Mouse (Mus musculus): Measurements from ENCODE around the gene Orc5. TPM values are rescaled to one million over a fixed set of nuclear protein-coding genes. Genes with fewer than 3 reads are reported as not detected.

The Orc5 gene
- polyA plus RNA-seq, 1 experiment from 2014 or later: 33.7 TPM

GRCm38 (mm10) chr5:22559801-22560200, 9.6 kb upstream of the Orc5 start:
- 70% methylated on average over 2 of the region's 2 CpGs for WGBS

GRCm38 (mm10) chr5:22557491-22558113, 7.4 kb upstream of the Orc5 start:
- Histone ChIP-seq H3K27me3 (no peaks in the 10 kb centered on the region), H3K9ac (no peak overlapping the region), H3K4me2 (no peak overlapping the region), H3K9me3 (no peaks in the 10 kb centered on the region), H3K27ac (no peak overlapping the region), H3K4me1 (no peaks in the 10 kb centered on the region), H3K36me3 (peaks cover 7% of the 10 kb centered on the region), H3K4me3 (no peak overlapping the region)
- 90% methylated on average over 4 of the region's 4 CpGs for WGBS
- ATAC-seq (ENCODE audit: insufficient number of reproducible peaks, low FRiP score, low TSS enrichment, low read depth): no peak

More at GRCm38 (mm10) chr5:22559801-22560200, 9.6 kb upstream of the Orc5 start:
- Histone ChIP-seq H3K9ac (no peak overlapping the region), H3K27ac (no peak overlapping the region), H3K4me1 (no peaks in the 10 kb centered on the region), H3K36me3 (peaks cover 7% of the 10 kb centered on the region; the same call in 1 of the 2 replicates), H3K4me3 (no peak overlapping the region), H3K27me3 (no peaks in the 10 kb centered on the region), H3K4me2 (no peak overlapping the region), H3K9me3 (no peaks in the 10 kb centered on the region)
- ATAC-seq (ENCODE audit: insufficient number of reproducible peaks, low FRiP score, low TSS enrichment, low read depth): no peak

DNA sequence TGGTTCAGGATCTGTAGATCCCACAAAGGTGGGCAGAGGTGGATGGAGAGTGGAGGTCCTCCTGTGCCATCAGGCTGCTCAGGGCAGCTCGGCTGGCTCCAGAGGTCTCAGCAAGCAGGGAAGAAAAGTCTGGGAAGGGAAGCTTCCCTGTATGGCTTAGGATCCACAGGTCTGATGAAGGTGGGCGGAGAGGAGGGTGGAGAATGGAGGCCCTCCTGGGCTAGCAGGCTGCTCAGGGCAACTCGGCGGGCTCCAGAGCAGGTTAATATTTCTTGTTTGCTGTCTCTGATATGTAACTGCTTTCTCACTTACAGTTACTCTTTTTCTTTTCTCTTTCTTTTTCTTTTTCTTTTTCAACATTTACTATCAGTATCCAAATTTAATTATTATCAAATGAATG, 6.5 kb upstream of the Orc5 start:
- H3K4me1 ChIP-seq: no peaks in the 10 kb centered on the region
- no peak overlapping the region for H3K27ac ChIP-seq
- no peak overlapping the region for H3K4me3 ChIP-seq
- no peaks in the 10 kb centered on the region for H3K9me3 ChIP-seq
- no peak for ATAC-seq (ENCODE audit: insufficient number of reproducible peaks, low FRiP score, low TSS enrichment, low read depth)
- H3K36me3 ChIP-seq: peaks cover 4% of the 10 kb centered on the region; the same call in 1 of the 2 replicates
- H3K4me2 ChIP-seq: no peak overlapping the region
- no peaks in the 10 kb centered on the region for H3K27me3 ChIP-seq
- no peak overlapping the region for H3K9ac ChIP-seq
- 86% methylated on average over 4 of the region's 4 CpGs for WGBS

GRCm38 (mm10) chr5:22552233-22552765, 2.1 kb upstream of the Orc5 start:
- Histone ChIP-seq H3K4me1 (peaks cover 10% of the 10 kb centered on the region; the same call in 1 of the 2 replicates), H3K27ac (no peak overlapping the region), H3K9me3 (no peaks in the 10 kb centered on the region), H3K4me2 (no peak overlapping the region), H3K4me3 (no peak overlapping the region), H3K9ac (no peak overlapping the region), H3K36me3 (no peaks in the 10 kb centered on the region; the same call in 1 of the 2 replicates), H3K27me3 (no peaks in the 10 kb centered on the region)
- 94% methylated on average over 14 of the region's 14 CpGs for WGBS
- ATAC-seq (ENCODE audit: insufficient number of reproducible peaks, low FRiP score, low TSS enrichment, low read depth): no peak

GRCm38 (mm10) chr5:22549366-22550032, 730 bp downstream of the Orc5 start:
- H3K4me2 ChIP-seq: peak overlapping the region; percentile 65
- WGBS: 10% methylated on average over 11 of the region's 11 CpGs
- H3K4me1 ChIP-seq: peaks cover 10% of the 10 kb centered on the region; the same call in 1 of the 2 replicates
- no peaks in the 10 kb centered on the region for H3K9me3 ChIP-seq
- peak overlapping the region; percentile 87 for H3K27ac ChIP-seq
- peaks cover 19% of the 10 kb centered on the region for H3K36me3 ChIP-seq
- H3K27me3 ChIP-seq: no peaks in the 10 kb centered on the region
- ATAC-seq (ENCODE audit: insufficient number of reproducible peaks, low FRiP score, low TSS enrichment, low read depth): 0 out of 2 replicates have a peak, but pooled peaks have one; percentile 8
- H3K4me3 ChIP-seq: peak overlapping the region; percentile 66
- H3K9ac ChIP-seq: peak overlapping the region; percentile 64

- no peak overlapping the region for H3K27ac ChIP-seq
- no peaks in the 10 kb centered on the region for H3K9me3 ChIP-seq
- H3K9ac ChIP-seq: no peak overlapping the region
- no peak for ATAC-seq (ENCODE audit: insufficient number of reproducible peaks, low FRiP score, low TSS enrichment, low read depth)
- peaks cover 10% of the 10 kb centered on the region; the same call in 1 of the 2 replicates for H3K4me1 ChIP-seq
- H3K4me3 ChIP-seq: no peak overlapping the region
- 57% methylated on average over 6 of the region's 6 CpGs for WGBS
- peaks cover 24% of the 10 kb centered on the region for H3K36me3 ChIP-seq
- peak overlapping the region; percentile 10; the same call in 1 of the 2 replicates for H3K4me2 ChIP-seq
- no peaks in the 10 kb centered on the region for H3K27me3 ChIP-seq
Measured at GRCm38 (mm10) chr5:22548556-22549161, 1.6 kb downstream of the Orc5 start.

- no peaks in the 10 kb centered on the region for H3K27me3 ChIP-seq
- H3K4me3 ChIP-seq: no peak overlapping the region
- no peak for ATAC-seq (ENCODE audit: insufficient number of reproducible peaks, low FRiP score, low TSS enrichment, low read depth)
- H3K27ac ChIP-seq: no peak overlapping the region
- H3K9ac ChIP-seq: no peak overlapping the region
- H3K4me2 ChIP-seq: no peak overlapping the region
- no peaks in the 10 kb centered on the region for H3K9me3 ChIP-seq
- 93% methylated on average over 5 of the region's 5 CpGs for WGBS
- H3K36me3 ChIP-seq: peaks cover 31% of the 10 kb centered on the region
- peaks cover 10% of the 10 kb centered on the region; the same call in 1 of the 2 replicates for H3K4me1 ChIP-seq
Measured at GRCm38 (mm10) chr5:22546536-22546935, 3.7 kb downstream of the Orc5 start.

GRCm38 (mm10) chr5:22545305-22545704, 4.9 kb downstream of the Orc5 start:
- H3K4me1 ChIP-seq: peaks cover 10% of the 10 kb centered on the region; the same call in 1 of the 2 replicates
- H3K4me3 ChIP-seq: no peak overlapping the region
- no peak overlapping the region for H3K4me2 ChIP-seq
- H3K9me3 ChIP-seq: no peaks in the 10 kb centered on the region
- no peak overlapping the region for H3K9ac ChIP-seq
- no peak overlapping the region for H3K27ac ChIP-seq
- peaks cover 36% of the 10 kb centered on the region for H3K36me3 ChIP-seq
- no peak for ATAC-seq (ENCODE audit: insufficient number of reproducible peaks, low FRiP score, low TSS enrichment, low read depth)
- no peaks in the 10 kb centered on the region for H3K27me3 ChIP-seq

DNA sequence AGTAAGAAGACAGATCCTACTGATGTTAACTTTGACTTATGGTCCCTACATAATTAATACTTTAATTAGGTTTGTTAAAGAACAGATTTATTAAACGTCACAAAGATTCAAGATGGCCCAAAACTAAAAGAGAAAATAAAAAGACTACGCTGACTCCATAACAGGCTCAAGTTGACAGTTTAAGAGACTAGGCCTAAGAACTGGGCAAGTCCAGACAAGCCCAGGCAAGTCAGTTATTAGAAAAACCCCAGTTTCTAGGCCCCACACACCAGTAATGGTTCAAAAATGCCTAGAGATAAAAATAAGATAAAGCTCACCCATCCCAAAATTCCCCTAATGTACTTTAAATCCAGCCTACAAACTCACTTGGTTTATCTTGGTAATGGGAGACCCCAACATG, 7.6 kb downstream of the Orc5 start:
- ATAC-seq (ENCODE audit: insufficient number of reproducible peaks, low FRiP score, low TSS enrichment, low read depth): no peak
- H3K4me3 ChIP-seq: no peak overlapping the region
- peaks cover 44% of the 10 kb centered on the region for H3K36me3 ChIP-seq
- no peaks in the 10 kb centered on the region for H3K9me3 ChIP-seq
- no peak overlapping the region for H3K4me2 ChIP-seq
- no peak overlapping the region for H3K9ac ChIP-seq
- 90% methylated on average over 2 of the region's 2 CpGs for WGBS
- no peak overlapping the region for H3K27ac ChIP-seq
- no peaks in the 10 kb centered on the region for H3K27me3 ChIP-seq
- H3K4me1 ChIP-seq: no peaks in the 10 kb centered on the region

DNA sequence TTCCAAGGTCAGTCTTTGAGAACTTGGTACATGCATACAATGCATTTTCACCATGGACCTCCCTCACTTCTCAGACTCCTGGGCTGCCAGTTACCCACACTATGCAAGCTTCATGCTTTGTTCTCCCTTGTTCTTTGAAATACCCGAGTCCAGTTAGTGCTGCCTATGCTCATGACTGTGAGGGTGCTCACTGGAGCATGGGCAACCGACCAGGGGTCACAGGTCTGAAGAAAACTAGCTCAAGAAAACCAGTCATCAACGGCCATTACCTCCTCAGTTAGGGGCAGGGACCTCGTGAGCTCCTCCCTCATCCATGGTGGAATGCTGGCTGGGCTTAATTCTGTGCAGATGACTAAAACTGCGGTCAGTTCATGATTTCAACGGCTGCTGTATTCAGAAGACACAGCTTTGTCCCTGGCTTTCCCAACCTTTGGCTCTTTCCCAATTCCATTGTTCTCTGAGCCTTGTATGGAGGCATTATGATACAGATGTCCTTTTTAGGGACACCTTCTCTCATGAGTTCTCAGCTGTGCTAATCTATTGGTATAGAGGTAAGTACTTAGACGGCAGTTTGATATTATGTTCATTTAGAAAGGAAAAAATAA, 11.1 kb downstream of the Orc5 start:
- peaks cover 35% of the 10 kb centered on the region for H3K36me3 ChIP-seq
- no peak overlapping the region for H3K4me3 ChIP-seq
- H3K4me1 ChIP-seq: no peaks in the 10 kb centered on the region
- no peak overlapping the region for H3K27ac ChIP-seq
- no peak for ATAC-seq (ENCODE audit: insufficient number of reproducible peaks, low FRiP score, low TSS enrichment, low read depth)
- no peak overlapping the region for H3K4me2 ChIP-seq
- no peaks in the 10 kb centered on the region for H3K9me3 ChIP-seq
- H3K27me3 ChIP-seq: no peaks in the 10 kb centered on the region
- WGBS: 87% methylated on average over 7 of the region's 7 CpGs
- no peak overlapping the region for H3K9ac ChIP-seq

GRCm38 (mm10) chr5:22536695-22537094, 13.5 kb downstream of the Orc5 start:
- ATAC-seq (ENCODE audit: insufficient number of reproducible peaks, low FRiP score, low TSS enrichment, low read depth): no peak
- Histone ChIP-seq H3K27me3 (no peaks in the 10 kb centered on the region), H3K4me3 (no peak overlapping the region), H3K9ac (no peak overlapping the region), H3K9me3 (no peaks in the 10 kb centered on the region), H3K4me2 (no peak overlapping the region), H3K36me3 (peaks cover 31% of the 10 kb centered on the region), H3K4me1 (no peaks in the 10 kb centered on the region), H3K27ac (no peak overlapping the region)
- 95% methylated on average over 1 of the region's 1 CpGs for WGBS

All from limb, embryonic 15.5 days (tissue).